Mouse (Mus musculus) retina, embryonic 14.5 days (tissue): ENCODE data around the gene Asah2.
"Not testable (repeated sequence)": the region's sequence is repeated elsewhere in the genome, so short reads cannot be mapped to it uniquely, and the experiment has no call there.

Experiments
- DNase-seq: peaks from one replicate; pipeline ENCODE4 v3.0.0-alpha.2; 2015; ENCODE audit warnings: low spot score

Asah2 gene

GRCm38 (mm10) chr19:32107771-32108306, at the start of gene Asah2:
TSS of gene Asah2 (minus strand) at chr19:32108211.
- peak; percentile 74 for DNase-seq

- no peak for DNase-seq
Measured at GRCm38 (mm10) chr19:32157045-32157444, 49.0 kb upstream of the Asah2 start.

GRCm38 (mm10) chr19:32152529-32152928, 44.5 kb upstream of the Asah2 start:
- DNase-seq = no peak

GRCm38 (mm10) chr19:32148710-32149109, 40.7 kb upstream of the Asah2 start:
- DNase-seq = no peak

- DNase-seq = no peak
Measured at GRCm38 (mm10) chr19:32142383-32142782, 34.4 kb upstream of the Asah2 start.

GRCm38 (mm10) chr19:32138361-32139088, 30.5 kb upstream of the Asah2 start:
- no peak for DNase-seq

- DNase-seq = no peak
Measured at GRCm38 (mm10) chr19:32137904-32138303, 29.9 kb upstream of the Asah2 start.

GRCm38 (mm10) chr19:32136888-32137625, 29.0 kb upstream of the Asah2 start:
- no peak for DNase-seq

GRCm38 (mm10) chr19:32131707-32132488, 23.9 kb upstream of the Asah2 start:
- DNase-seq = not testable (repeated sequence)

- no peak for DNase-seq
Measured at GRCm38 (mm10) chr19:32129281-32129680, 21.3 kb upstream of the Asah2 start.

GRCm38 (mm10) chr19:32127180-32127850, 19.3 kb upstream of the Asah2 start:
- DNase-seq = peak; percentile 21

GRCm38 (mm10) chr19:32124155-32124554, 16.1 kb upstream of the Asah2 start:
- no peak for DNase-seq

- no peak for DNase-seq
Measured at GRCm38 (mm10) chr19:32123196-32123595, 15.2 kb upstream of the Asah2 start.

- no peak for DNase-seq
Measured at GRCm38 (mm10) chr19:32120798-32121197, 12.8 kb upstream of the Asah2 start.

- no peak for DNase-seq
Measured at GRCm38 (mm10) chr19:32119666-32120065, 11.7 kb upstream of the Asah2 start.

- DNase-seq = no peak
Measured at GRCm38 (mm10) chr19:32118496-32118895, 10.5 kb upstream of the Asah2 start.

GRCm38 (mm10) chr19:32117484-32118018, 9.5 kb upstream of the Asah2 start:
- no peak for DNase-seq

- DNase-seq = no peak
Measured at GRCm38 (mm10) chr19:32111866-32112790, 4.1 kb upstream of the Asah2 start.

- DNase-seq = no peak
Measured at GRCm38 (mm10) chr19:32106750-32107149, 1.3 kb downstream of the Asah2 start.

GRCm38 (mm10) chr19:32104217-32104616, 3.8 kb downstream of the Asah2 start:
- DNase-seq = no peak

GRCm38 (mm10) chr19:32102976-32103300, 5.1 kb downstream of the Asah2 start:
- DNase-seq = peak; percentile 30
